Mouse (Mus musculus) CH12.LX (cell line): ENCODE measurements around the gene Olfr694.

ENCODE experiments used
- CTCF ChIP-seq, 2 experiments: IDR thresholded peaks in 1 of 2; conservative IDR thresholded peaks in 1 of 2; 2 replicates each; pipeline ENCODE4 v1.5.1; 2011 to 2012; ENCODE audit warnings: low read depth in 2 of 2, low read length in 2 of 2, improper control_type of control experiment in 1 of 2, inconsistent platforms in 1 of 2, mild to moderate bottlenecking in 1 of 2, moderate library complexity in 1 of 2
- MAFK ChIP-seq: IDR thresholded peaks from 2 replicates; pipeline ENCODE4 v1.6.1; 2011; ENCODE audit warnings: low read length, improper control_type of control experiment; ENCODE audit not compliant: insufficient replicate concordance
- MAX ChIP-seq: IDR thresholded peaks from 2 replicates; pipeline ENCODE4 v1.6.1; 2011; ENCODE audit warnings: low read length, improper control_type of control experiment
- POLR2A ChIP-seq: IDR thresholded peaks from 2 replicates; pipeline ENCODE4 v1.6.1; 2011; ENCODE audit warnings: low read depth, mild to moderate bottlenecking, improper control_type of control experiment, low read length
- USF2 ChIP-seq: conservative IDR thresholded peaks from 2 replicates; pipeline ENCODE4 v1.6.1; 2011; ENCODE audit warnings: low read depth, low read length, improper control_type of control experiment
- ZKSCAN1 ChIP-seq: IDR thresholded peaks from 2 replicates; pipeline ENCODE4 v1.6.1; 2012; ENCODE audit warnings: low read depth, inconsistent platforms, low read length, improper control_type of control experiment, borderline replicate concordance
- ZMIZ1 ChIP-seq: IDR thresholded peaks from 2 replicates; pipeline ENCODE4 v1.6.1; 2012; ENCODE audit warnings: low read depth, mild to moderate bottlenecking, inconsistent platforms, low read length, improper control_type of control experiment

GRCm38 (mm10) chr7:106737028-106737427 lies 45.4 kb upstream of the Olfr694 start:
- TF ChIP-seq CTCF (conservative IDR thresholded peaks at IDR 0.05 in 1 of 2, IDR thresholded peaks at IDR 0.05 in 1 of 2; ENCODE audit: low read depth in 2 of 2, low read length in 2 of 2), result no peak
- no peak for TF ChIP-seq ZKSCAN1
- no peak for TF ChIP-seq MAX
- no peak for TF ChIP-seq MAFK
- TF ChIP-seq ZMIZ1, result no peak
- no peak for TF ChIP-seq POLR2A
- no peak for TF ChIP-seq USF2
